Mouse (Mus musculus) testis, adult 2 months (tissue): ENCODE data around the gene Nectin1. TPM values are rescaled to one million over a fixed set of nuclear protein-coding genes. Genes with fewer than 3 reads are reported as not detected.

ENCODE experiments used
- H3K27ac ChIP-seq: fragments of 200-500 bp; 2 replicates; pipeline ENCODE4 v1.5.1; 2012; ENCODE audit warnings: low read depth, low read length; ENCODE audit not compliant: control insufficient read depth, insufficient read depth
- H3K27me3 ChIP-seq: fragments of 200-500 bp; 2 replicates; pipeline ENCODE4 v1.6.1; 2012; ENCODE audit warnings: mild to moderate bottlenecking, low read length, moderate library complexity; ENCODE audit not compliant: control insufficient read depth, insufficient read depth
- H3K36me3 ChIP-seq: fragments of 200-500 bp; 2 replicates; pipeline ENCODE4 v1.6.1; 2012; ENCODE audit warnings: mild to moderate bottlenecking, low read length; ENCODE audit not compliant: control insufficient read depth, insufficient read depth
- H3K4me1 ChIP-seq: fragments of 200-500 bp; 2 replicates; pipeline ENCODE4 v1.6.1; 2012; ENCODE audit warnings: low read length; ENCODE audit not compliant: control insufficient read depth, insufficient read depth
- H3K4me3 ChIP-seq: fragments of 200-500 bp; 2 replicates; pipeline ENCODE4 v1.5.1; 2012; ENCODE audit warnings: low read depth, mild to moderate bottlenecking, low read length, moderate library complexity, mixed read lengths; ENCODE audit not compliant: control insufficient read depth
- CTCF ChIP-seq: fragments of 200-500 bp; IDR thresholded peaks from 2 replicates; pipeline ENCODE4 v1.5.1; 2012; ENCODE audit warnings: low read depth, mild to moderate bottlenecking, inconsistent platforms, low read length, moderate library complexity; ENCODE audit not compliant: control insufficient read depth, insufficient read depth, insufficient replicate concordance
- POLR2A ChIP-seq: fragments of 200-500 bp; IDR thresholded peaks from 2 replicates; pipeline ENCODE4 v1.6.1; 2012; ENCODE audit warnings: low read depth, mild to moderate bottlenecking, inconsistent platforms, low read length, moderate library complexity; ENCODE audit not compliant: control insufficient read depth
- polyA plus RNA-seq: library from polyadenylated mRNA; depleted of rRNA; stranded (reverse); fragments of >200 nt; gene quantifications from 2 replicates; pipeline ENCODE4 v1.2.3, GENCODE M21; 2012

The Nectin1 gene
- polyA plus RNA-seq, 1 experiment: 2.2 TPM

DNA sequence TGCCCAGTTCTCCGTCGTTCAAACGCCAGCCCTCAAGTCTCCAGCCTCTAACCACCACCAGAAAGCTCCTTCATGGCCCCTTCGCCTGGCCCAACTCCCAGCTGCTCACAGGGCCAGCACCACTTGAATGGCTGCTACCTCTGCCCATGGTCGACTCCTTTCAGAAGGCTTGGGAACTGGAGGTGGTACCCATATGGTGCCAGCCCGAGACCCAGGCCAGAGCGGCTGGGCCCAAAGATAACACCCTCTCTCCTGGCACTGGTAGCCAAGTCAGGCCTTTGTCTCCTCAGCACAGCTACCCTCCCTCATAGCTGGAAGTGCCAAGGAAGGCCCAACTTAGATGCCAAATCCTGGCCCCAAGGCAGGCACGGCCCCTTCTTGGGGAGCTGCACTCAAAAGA, 89.4 kb downstream of the Nectin1 start:
- no peak overlapping the region for H3K4me3 ChIP-seq
- H3K27ac ChIP-seq: no peak overlapping the region
- no peaks in the 10 kb centered on the region for H3K4me1 ChIP-seq
- H3K36me3 ChIP-seq: no peaks in the 10 kb centered on the region
- H3K27me3 ChIP-seq: no peaks in the 10 kb centered on the region
- TF ChIP-seq CTCF (no peak), POLR2A (no peak)

DNA sequence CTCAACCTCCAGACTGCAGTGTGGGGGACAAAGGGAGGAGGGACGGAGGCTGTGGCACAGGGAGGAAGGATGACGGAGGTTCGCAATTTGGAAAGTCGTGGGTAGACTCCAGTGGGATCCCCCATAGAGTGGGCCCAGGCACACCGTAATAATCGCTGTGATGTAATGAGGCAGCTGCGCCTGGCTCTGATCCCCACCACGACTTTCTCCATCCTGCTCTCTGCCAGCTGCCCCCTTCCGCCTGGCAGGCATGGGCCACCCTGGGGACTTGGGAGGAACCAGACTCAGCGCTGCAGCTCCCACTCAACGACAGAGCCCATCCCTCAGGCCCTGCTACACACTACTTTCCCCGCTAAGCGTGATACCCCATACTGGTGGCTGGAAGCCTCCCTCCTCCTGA, 90.5 kb downstream of the Nectin1 start:
- Histone ChIP-seq H3K27me3 (no peaks in the 10 kb centered on the region), H3K27ac (no peak overlapping the region), H3K4me3 (no peak overlapping the region), H3K36me3 (no peaks in the 10 kb centered on the region), H3K4me1 (no peaks in the 10 kb centered on the region)
- no peak for TF ChIP-seq CTCF
- TF ChIP-seq POLR2A: no peak

DNA sequence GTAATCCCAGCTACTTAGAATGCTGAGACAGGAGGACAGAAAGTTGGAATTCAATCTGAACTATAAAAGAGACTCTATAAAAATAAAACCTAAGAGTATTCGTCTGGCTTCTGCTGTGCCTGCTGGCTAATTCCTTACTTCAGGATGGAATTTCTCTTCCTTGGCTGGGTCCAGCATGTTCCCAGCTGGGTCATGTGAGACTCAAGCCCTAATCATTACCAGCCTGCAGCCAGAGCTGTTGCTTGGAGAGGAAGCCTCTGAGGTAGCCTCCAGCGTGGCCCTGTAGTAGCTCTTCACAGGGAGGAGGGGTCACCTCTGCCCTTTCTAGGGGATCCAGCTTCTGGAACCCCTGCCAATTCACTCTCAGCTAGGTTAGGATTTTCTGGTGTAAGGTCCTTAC, 94.8 kb downstream of the Nectin1 start:
- Histone ChIP-seq H3K27ac (no peak overlapping the region), H3K27me3 (no peaks in the 10 kb centered on the region), H3K4me1 (no peaks in the 10 kb centered on the region), H3K4me3 (no peak overlapping the region), H3K36me3 (no peaks in the 10 kb centered on the region)
- TF ChIP-seq CTCF (no peak), POLR2A (no peak)

DNA sequence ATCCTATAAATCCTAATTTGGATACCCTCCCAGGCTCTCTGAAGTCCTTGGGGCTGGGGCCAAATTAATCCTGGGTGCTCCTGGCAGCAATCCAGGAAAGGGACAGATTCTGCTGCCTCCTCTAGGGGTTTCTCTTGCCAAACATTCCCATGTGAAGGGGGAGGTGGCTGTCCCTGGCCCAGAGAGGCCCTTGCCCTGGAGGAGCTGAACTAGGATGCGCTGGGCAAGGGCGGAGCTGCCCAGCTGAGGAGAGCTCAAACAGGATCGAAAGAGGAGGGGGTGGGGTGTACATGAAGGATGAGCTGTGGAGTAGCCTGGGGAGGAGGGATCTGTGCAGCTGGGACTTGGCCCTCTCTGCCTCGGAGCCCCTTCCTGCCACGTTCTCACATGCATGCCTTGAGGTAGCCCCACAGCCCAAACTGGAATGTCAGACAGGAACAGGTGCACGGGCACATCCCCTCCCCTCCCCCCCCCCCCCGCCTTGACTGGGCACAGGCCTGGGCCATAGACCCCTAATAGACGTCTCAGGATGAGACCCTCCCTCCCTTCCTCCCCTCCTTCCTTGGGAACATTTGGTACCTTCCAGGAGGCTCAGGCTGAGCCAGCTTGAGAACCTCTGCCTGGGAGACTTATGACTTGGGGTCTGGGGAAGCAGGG, 99.3 kb downstream of the Nectin1 start:
- Histone ChIP-seq H3K27me3 (no peaks in the 10 kb centered on the region), H3K27ac (no peak overlapping the region), H3K4me1 (peaks cover 3% of the 10 kb centered on the region), H3K4me3 (no peak overlapping the region), H3K36me3 (no peaks in the 10 kb centered on the region)
- no peak for TF ChIP-seq POLR2A
- TF ChIP-seq CTCF: no peak

DNA sequence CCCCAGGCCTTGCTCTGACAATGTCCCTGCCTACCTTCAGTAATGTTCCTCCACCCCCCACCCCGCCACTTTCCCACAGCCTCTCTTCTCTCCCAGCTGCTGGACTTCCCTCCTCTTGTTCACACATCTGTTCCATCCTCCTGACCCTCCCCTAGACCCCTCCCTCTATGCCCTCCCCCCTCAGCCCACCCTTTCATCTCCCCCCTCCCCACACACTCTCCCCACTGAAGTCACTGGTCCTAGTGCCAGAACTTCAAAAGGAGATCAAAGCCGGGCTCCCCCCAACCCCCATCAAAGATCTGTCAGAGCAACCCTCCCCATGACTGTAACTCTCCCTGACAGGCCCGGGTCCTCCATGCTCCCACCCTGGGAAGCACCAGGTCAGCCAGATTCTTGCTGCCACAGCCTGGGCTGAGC, 99.9 kb downstream of the Nectin1 start:
- TF ChIP-seq POLR2A: no peak
- no peak for TF ChIP-seq CTCF
- Histone ChIP-seq H3K36me3 (no peaks in the 10 kb centered on the region), H3K4me1 (peaks cover 4% of the 10 kb centered on the region), H3K27ac (no peak overlapping the region), H3K4me3 (no peak overlapping the region), H3K27me3 (no peaks in the 10 kb centered on the region)

DNA sequence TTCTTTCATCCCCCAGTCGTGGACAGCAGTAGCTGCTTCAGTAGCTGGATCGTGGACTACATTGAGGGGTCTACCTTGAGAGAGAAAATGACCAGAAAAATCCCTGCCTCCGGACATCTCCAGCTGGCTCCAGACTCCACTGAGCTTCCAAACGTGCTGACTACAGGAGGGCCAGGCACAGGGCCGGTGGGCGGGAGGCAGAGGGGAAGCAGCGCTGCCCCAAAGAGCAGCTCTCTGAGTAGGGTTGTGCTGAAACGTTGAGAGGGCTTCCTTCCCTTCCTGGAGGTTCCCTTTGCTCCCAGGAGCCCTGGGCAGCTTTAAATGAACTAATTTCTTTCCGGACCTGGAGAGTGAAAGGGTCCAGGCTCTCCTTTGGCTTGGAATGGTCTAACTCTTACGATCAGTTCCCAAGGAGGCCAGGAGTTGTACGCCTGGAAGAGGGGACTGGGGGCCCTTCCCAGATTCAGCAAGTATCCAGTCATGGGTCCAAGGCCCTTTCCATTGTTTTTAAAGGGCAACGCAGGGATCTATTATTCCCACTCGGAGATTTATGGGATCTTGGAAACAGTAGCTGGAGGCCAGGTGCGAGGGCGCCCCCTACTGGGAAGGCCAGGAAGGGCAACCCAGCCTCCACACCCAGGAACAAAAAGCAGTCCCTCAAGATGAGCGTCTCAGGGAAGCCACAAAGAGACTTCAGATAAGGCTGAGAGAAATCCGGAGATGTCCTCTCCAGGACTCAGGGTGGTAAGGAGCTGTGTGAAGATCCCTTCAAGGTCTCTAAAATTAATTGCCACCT, 102.1 kb downstream of the Nectin1 start:
- H3K4me3 ChIP-seq: no peak overlapping the region
- H3K27ac ChIP-seq: no peak overlapping the region
- TF ChIP-seq CTCF (peak; percentile 97), POLR2A (no peak)
- H3K36me3 ChIP-seq: no peaks in the 10 kb centered on the region
- no peaks in the 10 kb centered on the region for H3K27me3 ChIP-seq
- peaks cover 8% of the 10 kb centered on the region for H3K4me1 ChIP-seq

DNA sequence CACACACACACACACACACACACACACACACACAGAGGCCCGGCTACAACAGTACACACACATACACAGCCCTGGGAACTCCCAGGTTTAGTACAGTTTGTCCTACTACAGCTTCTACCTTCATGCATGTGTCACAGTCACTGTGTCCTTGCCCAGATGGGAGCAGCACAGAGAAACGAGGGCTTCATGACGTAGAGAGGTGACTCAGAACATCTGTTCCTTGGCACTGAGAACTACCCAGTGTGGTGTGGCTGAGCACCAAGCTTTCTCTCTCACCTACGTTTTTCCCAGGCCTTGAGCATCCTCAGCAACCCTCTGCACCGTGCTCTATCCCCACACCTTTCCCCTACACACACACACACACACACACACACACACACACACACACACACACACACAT, 104.1 kb downstream of the Nectin1 start:
- TF ChIP-seq CTCF (no peak), POLR2A (no peak)
- Histone ChIP-seq H3K27ac (no peak overlapping the region), H3K4me3 (no peak overlapping the region), H3K4me1 (peaks cover 8% of the 10 kb centered on the region), H3K27me3 (no peaks in the 10 kb centered on the region), H3K36me3 (no peaks in the 10 kb centered on the region)
